Comparison of ENCODE assay signal across 37 mouse cellular contexts in the genomic region with DNA sequence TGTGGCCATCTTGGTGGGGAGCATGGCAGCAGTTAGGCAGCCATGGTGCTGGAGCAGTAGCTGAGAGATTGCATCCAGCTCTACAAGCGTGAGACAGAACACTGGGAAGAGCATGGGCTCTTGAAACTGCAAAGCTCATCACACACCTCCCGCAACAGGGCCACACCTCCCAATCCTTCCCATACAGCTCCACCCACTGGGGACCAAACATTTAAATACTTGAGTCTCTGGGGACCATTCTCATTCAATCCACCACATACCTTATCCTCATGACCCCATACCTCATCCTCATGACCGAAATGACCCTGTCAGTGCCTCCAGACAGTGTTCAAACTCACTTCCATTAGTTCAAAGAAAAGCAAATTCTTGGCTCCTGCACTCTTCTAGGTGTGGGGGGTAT. TPM values are rescaled to one million over a fixed set of nuclear protein-coding genes. Genes with fewer than 3 reads are reported as not detected.
"Had no signal": no experiment of that assay in that cellular context is flagged by ENCODE, and none has a peak within 500 bp of the region (broad histone marks: within the 10 kb centered on the region; RNA-seq: fewer than 3 reads in every experiment).

No protein-coding gene starts in this region.

- ATAC-seq: liver, embryonic 12.5 days; liver, postnatal 0 days; lung, postnatal 0 days; midbrain, embryonic 13.5 days; midbrain, embryonic 15.5 days had no signal

- H3K27ac ChIP-seq: limb, embryonic 10.5 days; limb, embryonic 12.5 days; limb, embryonic 13.5 days; limb, embryonic 15.5 days; liver, embryonic 12.5 days; liver, embryonic 13.5 days; liver, embryonic 14.5 days; liver, embryonic 15.5 days; lung, embryonic 15.5 days; macrophage; midbrain, embryonic 10.5 days; midbrain, embryonic 12.5 days; midbrain, embryonic 13.5 days; midbrain, embryonic 15.5 days; neural tube, embryonic 12.5 days had no signal

- H3K4me2 ChIP-seq: limb, embryonic 12.5 days; limb, embryonic 13.5 days; limb, embryonic 15.5 days; liver, embryonic 11.5 days; liver, embryonic 12.5 days; liver, embryonic 13.5 days; liver, embryonic 15.5 days; lung, embryonic 14.5 days; lung, embryonic 15.5 days; midbrain, embryonic 11.5 days; midbrain, embryonic 12.5 days; midbrain, embryonic 13.5 days; midbrain, embryonic 15.5 days; neural tube, embryonic 12.5 days had no signal

- H3K4me1 ChIP-seq: limb, embryonic 10.5 days; limb, embryonic 12.5 days; limb, embryonic 13.5 days; limb, embryonic 15.5 days; liver, embryonic 12.5 days; liver, embryonic 13.5 days; liver, embryonic 15.5 days; lung, embryonic 15.5 days; megakaryocyte, embryonic 14.5 days; midbrain, embryonic 12.5 days; midbrain, embryonic 13.5 days; midbrain, embryonic 15.5 days; neural tube, embryonic 12.5 days had no signal

- H3K27me3 ChIP-seq: limb, embryonic 15.5 days; liver, embryonic 12.5 days; liver, embryonic 13.5 days; liver, embryonic 15.5 days; lung, embryonic 15.5 days; midbrain, embryonic 12.5 days; midbrain, embryonic 13.5 days; midbrain, embryonic 15.5 days; neural tube, embryonic 12.5 days had no signal

- H3K9me3 ChIP-seq: limb, embryonic 10.5 days; limb, embryonic 12.5 days; limb, embryonic 13.5 days; limb, embryonic 15.5 days; liver, embryonic 12.5 days; liver, embryonic 13.5 days; liver, embryonic 15.5 days; lung, embryonic 15.5 days; midbrain, embryonic 10.5 days; midbrain, embryonic 12.5 days; midbrain, embryonic 13.5 days; midbrain, embryonic 15.5 days; neural tube, embryonic 12.5 days had no signal

- DNase-seq: left cerebral cortex, postnatal 4 days; liver; liver, embryonic 13.5 days; liver, postnatal 0 days; lung, adult 18-20 months; lung, adult 2 months; lung, embryonic 14.5 days; lung, postnatal 10 days; lung, postnatal 14 days; lung, postnatal 36 days; lung, postnatal 4 days; midbrain, embryonic 14.5 days had no signal

- H3K4me3 ChIP-seq: limb, embryonic 10.5 days; limb, embryonic 12.5 days; limb, embryonic 13.5 days; limb, embryonic 15.5 days; liver, embryonic 12.5 days; liver, embryonic 13.5 days; liver, embryonic 15.5 days; lung, embryonic 15.5 days; megakaryocyte, embryonic 14.5 days; midbrain, embryonic 10.5 days; midbrain, embryonic 12.5 days; midbrain, embryonic 13.5 days; midbrain, embryonic 15.5 days; myocyte; neural tube, embryonic 12.5 days had no signal

- H3K9ac ChIP-seq: limb, embryonic 12.5 days; limb, embryonic 13.5 days; limb, embryonic 15.5 days; liver, embryonic 12.5 days; liver, embryonic 13.5 days; liver, embryonic 14.5 days; liver, embryonic 15.5 days; liver, postnatal 0 days; lung, embryonic 14.5 days; lung, embryonic 15.5 days; midbrain, embryonic 12.5 days; midbrain, embryonic 13.5 days; midbrain, embryonic 15.5 days; neural tube, embryonic 12.5 days had no signal

- H3K36me3 ChIP-seq: limb, embryonic 10.5 days; limb, embryonic 12.5 days; limb, embryonic 13.5 days; limb, embryonic 15.5 days; liver, embryonic 12.5 days; liver, embryonic 13.5 days; liver, embryonic 15.5 days; lung, embryonic 15.5 days; midbrain, embryonic 10.5 days; midbrain, embryonic 12.5 days; midbrain, embryonic 13.5 days; midbrain, embryonic 15.5 days; neural tube, embryonic 12.5 days had no signal

RNA-seq across cellular contexts. Expression of a gene that starts 21.5 kb away (rescaled TPM):
- polyA plus RNA-seq: limb, embryonic 10.5 days; limb, embryonic 11.5 days; limb, embryonic 12.5 days; limb, embryonic 15.5 days; liver, adult 2 months; liver, embryonic 12.5 days; liver, embryonic 13.5 days; liver, embryonic 15.5 days; liver, embryonic 16.5 days; liver, postnatal 0 days; lung, embryonic 14.5 days; lung, embryonic 15.5 days; lung, embryonic 16.5 days; lung, postnatal 0 days; macrophage had no signal

RNA-seq across cellular contexts. Expression of a gene that starts 41.9 kb away (rescaled TPM):
- polyA plus RNA-seq: liver, adult 2 months; liver, embryonic 12.5 days; liver, embryonic 13.5 days; liver, embryonic 14.5 days; liver, embryonic 15.5 days; liver, embryonic 16.5 days; lung, embryonic 14.5 days; lung, postnatal 0 days; macrophage had no signal

RNA-seq across cellular contexts. Expression of a gene that starts 52.0 kb away (rescaled TPM):
- polyA plus RNA-seq: limb, embryonic 10.5 days; limb, embryonic 11.5 days; liver, adult 2 months; liver, embryonic 16.5 days; lung, adult 2 months; lung, embryonic 14.5 days; lung, embryonic 15.5 days; lung, embryonic 16.5 days; lung, postnatal 0 days; macrophage; midbrain, embryonic 10.5 days; myocyte; neural tube, embryonic 11.5 days; neural tube, embryonic 12.5 days had no signal

RNA-seq across cellular contexts. Expression of a gene that starts 59.7 kb away (rescaled TPM):
- polyA plus RNA-seq: limb, embryonic 10.5 days; limb, embryonic 11.5 days; limb, embryonic 12.5 days; limb, embryonic 13.5 days; limb, embryonic 14.5 days; liver, adult 2 months; liver, embryonic 11.5 days; liver, embryonic 12.5 days; liver, embryonic 13.5 days; liver, embryonic 14.5 days; liver, embryonic 15.5 days; liver, embryonic 16.5 days; liver, postnatal 0 days; lung, adult 2 months; lung, embryonic 14.5 days; lung, embryonic 15.5 days; lung, embryonic 16.5 days; lung, postnatal 0 days; macrophage; midbrain, embryonic 10.5 days; midbrain, embryonic 12.5 days; midbrain, embryonic 14.5 days; myocyte; neural tube, embryonic 11.5 days; neural tube, embryonic 12.5 days had no signal
